In the genomic region with DNA sequence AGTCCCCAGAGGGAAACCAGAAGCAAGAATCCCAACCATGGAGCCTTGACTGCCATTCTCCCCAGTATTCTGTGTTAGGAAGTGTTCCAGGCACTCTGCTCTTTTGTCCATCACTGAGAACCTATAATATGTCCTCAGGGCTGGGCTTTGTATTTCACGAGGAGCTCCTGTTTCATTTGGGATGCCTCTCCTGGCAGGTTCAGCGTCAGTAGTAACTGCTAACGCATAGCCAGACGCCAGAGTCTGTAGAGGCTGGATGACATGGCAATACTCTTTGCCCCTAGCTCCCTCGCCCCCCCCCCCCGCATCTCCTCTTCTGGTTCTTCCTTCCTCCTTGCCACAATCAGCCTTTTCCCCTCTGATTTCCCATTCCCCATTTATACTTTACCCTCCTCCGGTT, we compare ENCODE assay signal across 23 mouse cellular contexts. TPM values are rescaled to one million over a fixed set of nuclear protein-coding genes. Genes with fewer than 3 reads are reported as not detected.
A peak's percentile ranks its signal among the peaks of the same experiment; 100 is the strongest.
DNase-seq lines count a peak whose midpoint lies in the region; ATAC-seq lines count a peak whose summit lies in the region.
"Had no signal": no experiment of that assay in that cellular context is flagged by ENCODE, and none has a peak within 500 bp of the region (broad histone marks: within the 10 kb centered on the region; RNA-seq: fewer than 3 reads in every experiment).

A gene (minus strand): TSS at position 101 of the 400 bp plus-strand sequence.

- peaks cover 93% of the 10 kb centered on the region for H3K27me3 ChIP-seq in heart, embryonic 15.5 days
- peaks cover 73% of the 10 kb centered on the region for H3K27me3 ChIP-seq in lung, embryonic 16.5 days (ENCODE audit: control insufficient read depth, insufficient read depth, low read depth, low read length)

- no peaks in the 10 kb centered on the region for H3K9me3 ChIP-seq in heart, embryonic 15.5 days (replicated peaks)
- H3K9me3 ChIP-seq in lung, embryonic 16.5 days (ENCODE audit: control insufficient read depth, low read length), result no peaks in the 10 kb centered on the region
- H3K9me3 ChIP-seq: embryonic facial prominence, embryonic 10.5 days; embryonic facial prominence, embryonic 13.5 days; forebrain, embryonic 12.5 days; forebrain, embryonic 15.5 days; heart, embryonic 12.5 days; hindbrain, embryonic 12.5 days; hindbrain, embryonic 15.5 days had no signal

- no peak within 1 kb of the TSS for H3K27ac ChIP-seq in heart, embryonic 15.5 days
- H3K27ac ChIP-seq in lung, embryonic 16.5 days (ENCODE audit: low read length), result no peak within 1 kb of the TSS
- H3K27ac ChIP-seq: embryonic facial prominence, embryonic 10.5 days; embryonic facial prominence, embryonic 13.5 days; forebrain, embryonic 12.5 days; forebrain, embryonic 15.5 days; hindbrain, embryonic 12.5 days; hindbrain, embryonic 15.5 days had no signal

- WGBS in heart, embryonic 15.5 days, result 27% methylated on average over 7 of the region's 7 CpGs
- WGBS in lung, embryonic 16.5 days, result 35% methylated on average over 7 of the region's 7 CpGs

- no peaks in the 10 kb centered on the region for H3K36me3 ChIP-seq in heart, embryonic 15.5 days
- H3K36me3 ChIP-seq in lung, embryonic 16.5 days (ENCODE audit: control insufficient read depth, insufficient read depth, low read length), result no peaks in the 10 kb centered on the region
- H3K36me3 ChIP-seq: embryonic facial prominence, embryonic 10.5 days; embryonic facial prominence, embryonic 13.5 days; forebrain, embryonic 12.5 days; forebrain, embryonic 15.5 days; heart, embryonic 12.5 days; hindbrain, embryonic 12.5 days; hindbrain, embryonic 15.5 days had no signal

- H3K4me1 ChIP-seq in heart, embryonic 15.5 days (replicated peaks), result peaks cover 28% of the 10 kb centered on the region
- H3K4me1 ChIP-seq in lung, embryonic 16.5 days (replicated peaks; ENCODE audit: control insufficient read depth, insufficient read depth, low read length), result peaks cover 23% of the 10 kb centered on the region

- no peak within 1 kb of the TSS for H3K4me2 ChIP-seq in heart, embryonic 15.5 days
- H3K4me2 ChIP-seq in lung, embryonic 16.5 days (ENCODE audit: low read depth, low read length), result no peak within 1 kb of the TSS
- H3K4me2 ChIP-seq: embryonic facial prominence, embryonic 13.5 days; forebrain, embryonic 12.5 days; forebrain, embryonic 15.5 days; heart, embryonic 12.5 days; hindbrain, embryonic 12.5 days; hindbrain, embryonic 15.5 days had no signal

- no peak for ATAC-seq in heart, embryonic 15.5 days (replicated peaks; ENCODE audit: insufficient number of reproducible peaks, insufficient read depth, low FRiP score, low read depth)
- no peak for ATAC-seq in lung, embryonic 16.5 days (ENCODE audit: low read depth)
- ATAC-seq: activated CD4-positive, CD25-positive, alpha-beta regulatory T cell, adult 4 months; forebrain, embryonic 15.5 days had no signal

- no peak for DNase-seq in heart, adult 11 months
- DNase-seq in lung, postnatal 36 days, result no peak
- no peak for DNase-seq in thymus, postnatal 0 days (ENCODE audit: low spot score)
- DNase-seq in thymus, postnatal 36 days, result no peak
- DNase-seq: adrenal gland, adult 8-10 months; adrenal gland, postnatal 25 days; cerebellum, adult 11-12 months; cerebellum, adult 8-10 months; cerebellum, postnatal 10 days; cerebellum, postnatal 36 days; embryo, embryonic 11 days; gastrocnemius, postnatal 36 days had no signal

- no peak within 1 kb of the TSS for H3K9ac ChIP-seq in heart, embryonic 15.5 days
- H3K9ac ChIP-seq in lung, embryonic 16.5 days (ENCODE audit: low read length), result no peak within 1 kb of the TSS
- H3K9ac ChIP-seq: embryonic facial prominence, embryonic 13.5 days; forebrain, embryonic 12.5 days; forebrain, embryonic 15.5 days; heart, embryonic 12.5 days; hindbrain, embryonic 12.5 days; hindbrain, embryonic 15.5 days had no signal

- H3K4me3 ChIP-seq in heart, embryonic 15.5 days, result peak within 1 kb of the TSS; percentile 10; the same call in 1 of the 2 replicates
- H3K4me3 ChIP-seq in lung, embryonic 16.5 days (ENCODE audit: low read length), result no peak within 1 kb of the TSS
- H3K4me3 ChIP-seq: embryonic facial prominence, embryonic 10.5 days; embryonic facial prominence, embryonic 13.5 days; erythroblast, embryonic 14.5 days; forebrain, embryonic 12.5 days; forebrain, embryonic 15.5 days; heart, embryonic 12.5 days; hindbrain, embryonic 12.5 days; hindbrain, embryonic 15.5 days had no signal

RNA-seq across cellular contexts. Expression of the gene that starts here (rescaled TPM):
- 9.5 and 113 TPM in 2 replicates for polyA plus RNA-seq in heart, embryonic 15.5 days (2015; fragmentation: Nextera tagmentation; extraction: Ambion mirVana)
- 10.0 and 26.0 TPM in 2 replicates for polyA plus RNA-seq in lung, embryonic 16.5 days (2015; fragmentation: Nextera tagmentation; extraction: Ambion mirVana)
- 645 and 679 TPM in 2 replicates for polyA plus RNA-seq in thymus, postnatal 0 days (2015; fragmentation: Nextera tagmentation; extraction: Ambion mirVana)
- polyA plus RNA-seq: erythroblast, embryonic 14.5 days; forebrain, embryonic 12.5 days; hindbrain, embryonic 15.5 days had no signal
